Mouse (Mus musculus) thymus, postnatal 4 days (tissue): Measurements from ENCODE around the gene Plekhj1.

Experiments used
- DNase-seq: peaks from one replicate; pipeline ENCODE4 v3.0.0; 2021

Plekhj1 gene

DNA sequence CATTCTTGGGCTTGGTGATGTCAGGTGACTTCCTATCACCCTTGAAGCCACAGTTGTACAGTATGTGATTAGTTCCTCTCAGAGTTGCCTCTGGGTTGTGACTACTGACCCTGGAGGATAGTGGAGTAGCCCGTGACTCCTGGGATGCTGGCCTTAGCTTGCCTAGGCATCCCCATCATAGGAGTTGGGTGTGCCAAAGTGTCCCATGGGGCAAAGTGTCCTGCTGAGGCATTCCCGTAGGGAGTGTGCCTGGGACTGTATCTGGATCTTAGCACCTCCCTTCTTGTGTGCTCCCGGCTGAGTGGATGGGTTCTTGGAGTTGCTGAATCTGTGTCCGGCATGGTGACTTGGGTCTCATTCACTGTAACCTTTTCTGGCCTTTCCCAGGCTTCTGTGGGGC, 23.4 kb downstream of the Plekhj1 start:
- no peak for DNase-seq

DNA sequence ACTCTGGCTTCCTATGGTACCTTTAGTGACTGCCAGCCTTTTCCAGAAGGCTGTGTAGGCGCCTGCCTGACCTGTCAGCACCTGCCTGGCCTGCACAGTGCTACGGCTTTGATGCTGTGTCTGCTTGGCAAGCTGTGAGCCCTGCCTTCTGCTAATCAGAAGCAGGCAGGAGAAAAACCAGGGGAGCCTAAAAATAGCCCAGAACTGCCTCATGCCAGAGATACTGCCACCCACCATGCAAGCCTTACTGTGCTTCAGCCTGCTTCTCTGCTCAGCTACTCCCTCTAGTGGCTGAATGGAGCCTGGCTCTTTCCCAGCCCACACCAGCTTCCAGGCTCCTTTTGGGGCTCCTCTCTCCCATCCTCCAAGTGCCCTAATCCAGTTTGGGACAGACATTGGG, 23.9 kb downstream of the Plekhj1 start:
- peak; percentile 81 for DNase-seq

DNA sequence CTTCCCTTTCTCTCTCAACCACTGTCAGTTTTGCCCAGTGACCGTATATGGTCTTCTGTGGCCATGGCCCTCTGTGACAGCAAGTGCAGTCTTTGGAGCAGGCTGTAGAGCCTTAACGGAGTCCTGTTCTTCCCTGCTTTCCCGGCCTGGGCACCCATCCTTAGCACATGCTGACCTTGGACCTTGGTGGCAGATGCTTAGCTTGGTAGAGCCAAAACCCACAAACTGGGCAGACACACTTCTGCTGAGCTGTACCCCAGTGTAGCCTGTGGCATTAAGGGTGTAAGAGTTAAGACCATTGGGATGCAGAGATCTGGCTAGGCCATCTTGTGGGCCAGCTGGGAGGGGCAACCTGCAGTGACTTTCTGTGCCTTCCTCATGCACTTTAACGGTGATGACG, 24.6 kb downstream of the Plekhj1 start:
- DNase-seq = no peak

DNA sequence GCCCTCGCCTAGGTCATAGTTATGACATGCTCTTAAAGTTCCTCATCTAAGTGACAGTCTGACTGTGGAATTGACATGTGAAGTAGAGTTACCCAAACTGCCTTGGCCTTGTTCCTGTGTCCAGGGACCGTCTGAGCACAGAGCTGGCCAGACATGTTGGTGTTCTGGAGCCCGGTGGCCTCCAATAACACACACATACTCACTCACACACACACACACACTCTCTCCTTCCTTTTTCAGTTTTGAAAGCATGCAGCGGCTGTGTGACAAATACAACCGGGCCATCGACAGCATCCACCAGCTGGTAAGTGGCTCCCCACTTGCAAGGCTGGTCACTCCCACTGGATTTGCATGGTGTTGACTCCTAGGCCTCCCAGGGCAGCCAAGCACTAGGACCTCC, 30.1 kb downstream of the Plekhj1 start:
- no peak for DNase-seq

DNA sequence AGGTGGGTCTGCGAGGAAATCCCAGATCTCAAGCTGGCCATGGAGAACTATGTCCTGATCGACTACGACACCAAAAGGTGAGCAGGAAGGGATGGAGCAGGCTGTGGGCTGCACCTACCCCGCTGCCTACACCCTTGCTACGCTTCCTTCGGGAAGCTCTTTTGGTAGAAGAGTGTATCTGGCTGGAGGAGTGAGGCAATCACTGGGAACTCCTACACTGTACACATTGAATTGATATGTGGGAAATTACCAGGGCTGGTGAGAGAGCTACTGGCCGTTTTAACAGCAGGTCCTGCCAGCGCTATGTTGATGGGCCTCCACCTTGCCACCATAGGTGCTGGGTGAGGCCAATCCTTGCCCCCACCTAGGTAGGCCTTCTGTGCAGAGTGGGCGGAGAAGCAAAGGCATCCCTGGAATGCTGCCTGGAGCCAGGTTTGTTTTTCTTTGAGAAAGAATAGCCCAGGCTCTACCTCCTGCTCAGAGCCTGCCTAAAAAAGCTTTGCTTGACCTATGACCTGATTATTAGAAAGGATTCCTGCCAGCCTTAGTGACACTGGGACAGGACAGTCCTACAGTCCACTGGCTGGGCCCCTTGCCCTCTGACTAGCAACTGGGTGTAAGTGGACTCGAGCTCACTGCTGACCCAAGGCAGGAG, 32.1 kb downstream of the Plekhj1 start:
- DNase-seq = no peak

DNA sequence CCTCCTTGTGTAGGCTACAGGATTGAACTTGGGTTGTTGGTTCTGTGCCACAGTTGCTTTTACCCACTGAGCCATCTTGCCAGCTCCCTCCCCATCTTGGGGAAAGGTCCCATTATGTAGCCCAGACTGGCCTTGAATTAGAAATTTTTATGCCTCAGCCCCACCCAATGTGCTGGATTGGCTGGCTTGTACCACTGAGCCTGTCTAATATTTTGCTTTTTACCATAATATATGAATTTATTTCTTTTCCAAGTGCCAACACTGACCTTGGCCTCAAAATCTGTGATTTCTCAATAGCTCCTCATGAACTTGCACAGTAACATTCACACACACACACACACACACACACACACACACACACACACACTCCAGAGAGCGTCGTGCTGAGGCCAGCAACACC, 32.7 kb downstream of the Plekhj1 start:
- no peak for DNase-seq

DNA sequence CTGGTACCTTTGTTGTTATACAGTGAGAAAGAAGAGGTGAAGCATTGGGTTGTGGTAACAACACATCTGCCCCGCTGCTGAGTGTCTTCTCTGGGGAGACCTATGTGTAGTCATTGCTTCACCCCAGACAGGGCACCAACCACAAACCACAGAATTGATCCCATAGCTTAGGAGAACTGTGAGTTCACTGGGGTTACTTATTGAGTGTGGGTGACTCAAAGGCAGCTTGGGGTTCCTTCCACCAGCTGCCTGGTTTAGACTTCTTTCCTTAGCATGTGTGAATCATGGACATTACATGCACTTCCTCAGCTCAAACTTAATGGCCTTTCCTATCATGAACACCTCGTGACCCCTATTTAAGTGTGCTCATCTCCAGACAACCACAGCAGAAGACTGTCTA, 34.9 kb downstream of the Plekhj1 start:
- no peak for DNase-seq

DNA sequence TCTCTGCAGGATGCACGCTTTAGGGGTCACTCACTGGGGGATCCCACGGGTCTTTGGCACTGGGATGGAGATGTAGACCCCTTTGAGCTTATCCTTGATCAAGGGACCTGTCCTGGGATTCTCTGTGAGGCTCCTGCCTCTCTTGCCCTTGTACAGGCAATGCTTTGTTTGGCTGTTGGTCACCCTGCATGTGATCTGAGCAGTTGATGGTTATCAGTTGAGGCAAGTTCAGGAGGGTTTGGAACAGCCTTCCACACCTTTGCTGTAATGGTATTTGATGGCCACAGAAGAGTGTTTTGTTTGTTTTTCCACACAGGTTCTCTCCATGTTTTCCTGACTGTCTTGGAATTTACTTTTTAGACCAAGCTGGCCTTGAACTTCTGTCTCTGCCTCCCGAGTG, 36.6 kb downstream of the Plekhj1 start:
- no peak for DNase-seq

DNA sequence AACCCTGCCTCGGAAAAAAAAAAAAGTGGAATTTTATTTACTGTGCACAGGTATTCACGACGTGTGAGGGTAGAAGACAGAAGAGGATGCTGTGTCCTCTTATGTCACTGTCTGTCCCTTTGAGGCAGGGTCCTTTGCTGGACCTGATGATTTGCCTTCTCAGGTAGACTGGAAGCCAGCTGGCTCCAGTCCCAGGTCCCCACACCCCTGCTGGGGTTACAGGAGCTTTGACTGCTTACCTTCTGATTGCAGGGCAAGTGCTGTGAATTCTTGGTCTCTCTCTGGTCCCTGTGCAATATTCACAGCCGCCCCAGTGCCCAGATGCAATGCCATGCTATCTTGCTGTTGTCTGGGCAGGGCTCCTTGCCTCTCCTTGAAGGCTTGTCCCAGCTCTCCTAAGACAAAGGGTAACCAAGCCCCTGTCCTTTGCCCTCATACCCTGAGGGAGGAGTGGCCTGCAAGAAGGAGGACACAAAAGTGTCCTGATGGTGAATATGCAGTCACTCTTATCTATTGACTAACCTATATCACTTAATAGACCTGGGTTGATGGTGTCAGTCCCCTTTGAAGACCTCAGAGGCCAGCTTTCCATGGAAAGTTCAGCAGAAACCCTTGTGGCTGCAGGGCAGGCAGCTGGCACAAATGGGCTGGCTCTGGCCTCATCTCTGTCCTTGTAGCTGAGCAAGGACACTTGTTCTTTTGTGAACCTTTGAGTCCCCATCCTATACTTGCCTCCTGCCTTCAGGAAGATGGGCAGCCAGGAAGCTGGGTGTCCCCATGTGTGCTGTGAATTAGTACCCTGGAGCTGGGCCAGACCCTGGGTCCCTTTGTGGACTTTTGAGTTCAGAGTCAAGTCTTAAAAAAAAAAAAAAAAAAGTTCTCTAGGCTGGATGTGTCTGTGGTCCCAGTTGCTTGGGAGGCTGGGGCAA, 37.6 kb downstream of the Plekhj1 start:
- no peak for DNase-seq

DNA sequence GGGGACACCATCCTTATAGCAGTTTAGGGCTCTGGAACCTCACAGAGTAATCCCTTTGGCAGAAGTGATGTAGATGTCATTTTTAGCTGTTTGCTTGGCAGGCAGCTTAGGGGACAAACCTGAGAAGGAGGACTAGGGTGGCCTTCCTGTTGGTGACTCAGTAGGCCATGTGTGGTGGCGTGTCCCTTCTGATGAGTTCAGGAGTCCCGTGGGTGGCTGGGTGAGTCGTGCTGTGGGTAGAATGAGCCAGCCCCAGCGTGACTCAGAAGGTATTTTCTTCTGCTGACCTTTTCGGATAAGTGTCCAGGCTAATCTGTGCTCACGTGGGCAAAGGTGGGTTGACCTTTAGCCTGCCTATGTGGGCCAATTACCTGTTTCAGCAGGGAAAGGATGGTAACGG, 39.8 kb downstream of the Plekhj1 start:
- DNase-seq = no peak

DNA sequence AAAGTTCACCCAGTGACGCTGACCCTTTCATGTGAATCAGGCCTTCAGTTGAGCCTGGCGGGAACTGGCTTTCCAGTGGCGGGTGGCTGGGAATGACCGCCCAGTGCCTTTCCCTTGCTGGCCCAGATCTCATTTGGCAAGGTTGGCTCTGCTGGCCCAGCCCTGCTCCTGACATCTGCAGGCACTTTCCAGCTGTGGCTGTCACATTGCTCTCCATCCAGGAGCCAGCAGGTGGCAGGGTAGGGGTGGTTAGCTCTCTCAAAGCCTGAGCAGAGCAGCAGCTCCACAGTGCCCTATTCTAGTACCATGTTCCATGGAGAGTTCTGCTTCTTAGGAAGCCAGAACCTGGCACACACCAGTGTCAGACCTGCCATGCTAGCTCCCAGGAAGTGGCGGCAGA, 40.7 kb downstream of the Plekhj1 start:
- peak; percentile 88 for DNase-seq

DNA sequence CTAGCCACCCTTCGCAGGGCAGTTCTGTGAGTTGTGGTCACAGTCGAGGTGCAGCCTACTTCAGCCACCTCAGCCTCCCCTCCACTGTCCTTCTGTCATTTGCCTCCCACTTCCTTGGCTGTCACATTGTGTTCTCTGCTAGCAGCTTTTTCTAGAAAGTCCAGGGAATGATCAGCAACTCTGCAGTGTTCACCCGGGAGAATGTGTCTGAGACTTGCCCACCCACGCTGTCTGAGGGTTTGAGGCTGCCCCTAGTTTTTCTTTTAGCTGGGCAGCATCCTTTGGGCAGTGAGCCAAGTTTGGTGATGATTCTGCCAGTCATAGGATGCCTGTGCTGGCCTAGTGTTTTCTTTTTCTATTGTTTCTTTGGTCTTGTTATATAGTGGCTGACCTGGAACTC, 41.5 kb downstream of the Plekhj1 start:
- no peak for DNase-seq

DNA sequence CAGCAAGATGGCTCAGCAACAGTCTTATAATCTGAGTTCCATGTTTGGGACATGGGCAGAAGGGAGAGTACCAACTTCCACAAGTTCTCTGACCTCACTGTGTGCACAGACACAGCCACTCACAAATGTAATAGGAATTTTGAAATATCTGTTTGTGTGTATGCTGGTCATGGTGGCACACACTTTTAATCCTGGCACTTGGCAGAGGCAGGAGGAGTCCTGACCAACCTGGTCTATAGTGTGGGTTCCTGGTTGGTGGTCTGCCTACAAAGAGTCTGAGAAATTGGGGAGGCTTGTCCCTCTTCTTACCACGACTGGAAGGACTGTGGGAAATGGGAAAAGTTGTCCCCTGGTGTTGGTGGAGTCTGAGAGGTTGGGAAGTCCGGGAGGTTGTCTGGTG, 41.9 kb downstream of the Plekhj1 start:
- no peak for DNase-seq

DNA sequence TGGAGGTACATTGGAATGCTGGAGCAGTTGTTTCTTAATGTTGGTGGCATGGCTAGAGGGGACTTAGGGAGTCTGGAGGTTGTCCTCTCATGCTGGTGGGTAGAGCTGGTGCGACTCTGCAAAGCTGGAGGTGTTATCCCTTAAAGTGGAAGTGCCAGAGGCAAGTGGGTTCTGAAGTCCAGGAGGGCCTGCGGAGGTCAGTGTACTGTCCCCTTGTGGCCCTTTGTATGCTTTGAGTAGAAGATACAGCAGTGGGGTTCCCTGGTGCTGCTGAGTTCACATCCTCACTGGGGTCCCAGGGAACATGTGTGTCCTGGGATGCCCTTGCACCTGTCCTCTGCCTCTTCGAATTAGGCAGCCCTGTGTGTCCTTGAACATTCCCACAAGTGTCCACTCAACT, 42.3 kb downstream of the Plekhj1 start:
- no peak for DNase-seq

DNA sequence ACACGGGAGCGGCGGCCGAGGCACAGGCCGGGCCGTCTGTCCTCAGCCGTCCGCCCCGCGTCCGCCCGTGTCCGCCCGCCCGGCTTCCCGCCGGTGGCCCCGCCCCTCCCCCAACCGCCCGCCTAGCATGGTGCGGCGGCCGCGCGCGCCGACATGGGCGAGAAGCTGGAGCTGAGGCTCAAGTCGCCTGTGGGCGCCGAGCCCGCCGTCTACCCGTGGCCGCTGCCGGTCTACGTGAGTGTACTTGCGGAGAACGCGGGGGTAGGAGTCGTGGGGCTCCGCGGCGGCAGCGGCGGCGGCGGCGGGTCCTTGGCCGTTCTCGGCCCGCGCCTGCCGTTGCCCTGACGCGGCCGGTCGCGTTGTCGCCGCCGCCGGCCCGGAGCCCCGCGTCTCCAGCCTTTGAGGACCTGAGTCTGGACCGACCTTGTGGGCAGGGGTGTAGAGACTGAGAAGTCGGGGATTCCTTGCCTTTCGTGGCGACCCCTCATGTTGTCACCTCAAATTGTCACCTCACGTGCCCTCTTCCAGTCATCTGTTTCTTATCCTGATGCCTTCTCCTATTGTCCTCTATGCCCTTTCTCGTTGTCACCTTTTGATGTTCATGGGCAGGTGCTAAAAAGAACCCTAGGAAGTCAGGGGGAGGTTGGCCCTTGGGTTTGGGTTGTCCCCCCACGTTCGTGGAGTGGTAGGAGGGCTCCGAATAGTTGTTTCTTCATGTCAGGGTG, 43.0 kb downstream of the Plekhj1 start:
- DNase-seq = no peak

DNA sequence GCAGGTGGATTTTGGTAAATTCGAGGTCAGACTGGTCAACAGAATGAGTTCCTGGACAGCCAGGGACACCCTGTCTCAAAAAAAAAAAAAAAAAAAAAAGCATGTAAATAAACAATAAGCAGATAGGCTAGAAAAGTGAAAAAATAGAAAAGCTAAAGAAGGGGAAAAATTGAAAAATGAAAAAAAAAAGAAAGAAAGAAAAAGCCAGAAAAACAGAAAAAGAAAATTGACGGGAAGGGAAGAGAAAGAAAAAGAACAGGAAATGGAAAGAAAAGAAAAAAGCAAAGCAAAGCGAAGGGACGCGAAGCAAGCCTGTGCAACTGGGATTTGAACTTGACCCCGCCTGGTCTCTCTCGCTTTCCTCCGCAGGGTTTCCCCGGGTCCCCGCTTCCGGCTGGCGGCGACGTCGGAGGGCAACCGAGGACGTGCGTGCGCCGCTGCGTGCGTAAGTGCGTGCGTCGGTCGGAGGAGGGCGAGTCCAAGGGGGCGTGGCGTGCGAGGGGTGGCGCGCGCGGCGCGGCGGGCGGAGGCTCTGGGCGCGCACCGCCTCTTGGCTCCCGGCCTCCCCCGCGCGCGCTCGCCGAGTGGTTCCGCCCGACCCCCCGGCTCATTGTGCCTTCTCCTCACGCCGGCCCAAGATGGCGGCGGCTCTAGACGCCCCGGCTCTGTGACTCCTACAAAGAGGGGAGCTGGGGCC, 43.7 kb downstream of the Plekhj1 start, which contains the start of gene Dot1l:
Gene Dot1l (plus strand): TSS at position 613 of the 697 bp plus-strand sequence.
- peak; percentile 100 for DNase-seq

DNA sequence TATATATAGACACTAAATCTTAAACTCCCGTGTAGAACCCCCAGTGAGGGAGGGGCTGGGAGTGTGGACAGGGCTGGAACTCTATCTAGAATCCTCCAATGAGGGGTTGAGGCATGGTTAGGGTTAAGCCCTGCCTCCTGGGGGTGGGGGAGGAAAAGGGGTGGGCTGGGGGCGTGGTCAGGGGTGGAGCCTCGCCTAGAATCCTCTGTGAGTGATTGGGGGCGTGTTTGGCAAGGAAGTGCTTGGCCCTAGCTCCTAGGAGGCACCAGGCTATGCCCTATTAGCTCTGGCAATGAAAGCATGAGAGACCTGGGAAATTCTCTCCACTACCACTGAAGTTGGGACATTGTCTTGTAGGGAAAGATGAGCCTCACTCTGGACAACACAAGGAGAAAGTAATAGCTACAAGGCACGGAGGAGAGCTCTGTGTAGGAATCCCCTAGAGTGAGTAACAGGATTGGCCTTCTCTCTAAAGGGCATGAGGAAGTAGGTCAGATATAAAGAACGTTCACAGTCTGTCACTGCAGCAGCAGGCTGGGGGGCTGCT, 46.3 kb downstream of the Plekhj1 start:
- peak; percentile 89 for DNase-seq

DNA sequence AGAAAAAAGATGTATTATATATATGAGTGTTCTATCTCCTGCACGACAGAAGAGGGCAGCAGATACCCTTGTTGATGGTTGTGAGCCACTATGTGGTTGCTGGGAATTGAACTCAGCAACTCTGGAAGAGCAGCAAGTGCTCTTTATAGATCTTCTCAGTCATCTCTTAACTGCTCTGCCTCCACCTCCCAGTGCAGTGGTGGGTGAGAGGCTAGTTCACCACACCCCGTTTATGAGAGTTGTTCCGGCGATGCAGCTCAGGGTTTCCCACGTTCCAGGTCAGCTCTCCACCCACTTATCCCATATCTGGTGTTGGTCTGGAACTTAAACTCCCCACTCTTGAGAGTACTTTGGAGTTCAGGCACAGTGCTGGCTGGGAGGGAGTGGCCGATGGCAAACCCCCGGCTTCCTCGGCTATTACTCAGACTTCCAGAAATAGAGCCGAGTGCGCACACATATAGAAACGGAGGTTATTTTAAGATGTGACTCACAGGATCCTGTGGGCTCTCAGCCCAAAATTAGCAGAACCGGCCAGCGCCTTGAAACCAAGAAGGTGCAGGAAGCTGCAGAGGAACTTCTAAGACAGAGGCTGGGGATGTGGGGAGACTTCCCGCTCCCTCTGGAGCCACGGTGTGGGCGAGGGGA, 47.1 kb downstream of the Plekhj1 start:
- DNase-seq = peak; percentile 44

DNA sequence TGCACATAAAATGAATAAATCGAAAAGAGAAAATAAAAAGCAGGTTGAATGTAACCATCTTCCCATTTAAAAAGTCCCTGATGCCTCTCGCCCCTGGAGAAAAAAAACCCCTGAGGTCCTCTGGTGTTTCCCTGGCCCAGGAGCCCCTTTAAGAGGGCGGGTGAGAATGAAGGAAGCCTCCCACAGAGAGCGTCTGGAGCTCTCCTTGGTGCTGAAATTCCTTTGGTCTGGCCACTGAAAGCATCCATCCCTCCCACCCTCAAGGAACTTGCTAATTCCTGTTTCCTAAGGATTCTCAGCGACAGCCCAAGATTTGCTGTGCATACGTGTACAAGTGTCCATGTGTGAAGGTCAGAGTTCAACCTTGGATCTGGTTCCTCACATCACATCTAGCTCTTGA, 49.8 kb downstream of the Plekhj1 start:
- peak; percentile 68 for DNase-seq

DNA sequence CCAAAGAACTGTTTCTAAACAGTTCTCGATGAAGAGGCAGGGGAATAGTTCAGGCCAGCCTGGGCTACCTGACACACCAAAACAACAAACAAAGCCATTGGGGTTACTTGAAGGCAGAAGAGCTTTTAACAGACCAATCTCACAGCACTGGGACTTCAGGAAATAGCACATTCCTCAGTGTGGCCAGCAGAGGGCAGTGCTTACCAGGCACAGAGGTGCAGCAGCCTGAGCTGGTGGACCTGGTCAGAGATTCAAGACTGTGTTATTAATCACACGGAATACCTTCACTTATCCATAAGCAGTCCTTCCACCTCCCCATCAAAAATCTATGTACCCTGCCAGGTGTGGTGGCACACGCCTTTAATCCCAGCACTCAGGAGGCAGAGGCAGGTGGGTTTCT, 51.0 kb downstream of the Plekhj1 start:
- DNase-seq = peak; percentile 87
